Mouse (Mus musculus) hindbrain, embryonic 13.5 days (tissue): Measurements from ENCODE around the gene Myt1. TPM values are rescaled to one million over a fixed set of nuclear protein-coding genes. Genes with fewer than 3 reads are reported as not detected.
A peak's percentile ranks its signal among the peaks of the same experiment; 100 is the strongest.
"Not testable (repeated sequence)": the region's sequence is repeated elsewhere in the genome, so short reads cannot be mapped to it uniquely, and the experiment has no call there.

Source experiments
- ATAC-seq: fragments of 200-750 bp; cut with Nextera tagmentation; 2 replicates; pipeline ENCODE4 v1.8.0; 2017; ENCODE audit warnings: moderate TSS enrichment; ENCODE audit not compliant: low FRiP score
- H3K27ac ChIP-seq: fragments of 300-500 bp; sonication (generic); 2 replicates; pipeline ENCODE4 v1.5.1; 2015; ENCODE audit warnings: inconsistent platforms, mild to moderate bottlenecking, moderate library complexity
- H3K27me3 ChIP-seq: fragments of 300-500 bp; sonication (generic); 2 replicates; pipeline ENCODE4 v1.6.1; 2015; ENCODE audit warnings: mild to moderate bottlenecking, inconsistent platforms
- H3K36me3 ChIP-seq: fragments of 300-500 bp; sonication (generic); 2 replicates; pipeline ENCODE4 v1.6.1; 2015; ENCODE audit warnings: mild to moderate bottlenecking, inconsistent platforms
- H3K4me1 ChIP-seq: fragments of 300-500 bp; sonication (generic); replicated peaks from 2 replicates; pipeline ENCODE4 v1.6.1; 2015; ENCODE audit warnings: inconsistent platforms
- H3K4me2 ChIP-seq: fragments of 300-500 bp; sonication (generic); 2 replicates; pipeline ENCODE4 v1.6.1; 2015; ENCODE audit warnings: inconsistent platforms, mild to moderate bottlenecking, moderate library complexity
- H3K4me3 ChIP-seq: fragments of 300-500 bp; sonication (generic); 2 replicates; pipeline ENCODE4 v1.5.1; 2015; ENCODE audit warnings: mild to moderate bottlenecking, inconsistent platforms
- H3K9ac ChIP-seq: fragments of 300-500 bp; sonication (generic); 2 replicates; pipeline ENCODE4 v1.6.1; 2015; ENCODE audit warnings: mild to moderate bottlenecking, inconsistent platforms
- H3K9me3 ChIP-seq: fragments of 300-500 bp; sonication (generic); 2 replicates; pipeline ENCODE4 v1.6.1; 2016; ENCODE audit warnings: inconsistent platforms
- WGBS: fragments of 180-500 bp; shearing (Covaris S2); methylation state at CpG from one replicate; pipeline ENCODE4 v1.1.7; 2015; 5-methylcytosine and 5-hydroxymethylcytosine counted together
- polyA plus RNA-seq: library from polyadenylated mRNA; unstranded; fragments of >200 nt; fragmentation: Nextera tagmentation; extraction: Ambion mirVana; gene quantifications from 2 replicates; pipeline ENCODE4 v1.2.1, GENCODE M21; 2015

Myt1 gene
- polyA plus RNA-seq, 1 experiment from 2014 or later = 35.0 TPM

DNA sequence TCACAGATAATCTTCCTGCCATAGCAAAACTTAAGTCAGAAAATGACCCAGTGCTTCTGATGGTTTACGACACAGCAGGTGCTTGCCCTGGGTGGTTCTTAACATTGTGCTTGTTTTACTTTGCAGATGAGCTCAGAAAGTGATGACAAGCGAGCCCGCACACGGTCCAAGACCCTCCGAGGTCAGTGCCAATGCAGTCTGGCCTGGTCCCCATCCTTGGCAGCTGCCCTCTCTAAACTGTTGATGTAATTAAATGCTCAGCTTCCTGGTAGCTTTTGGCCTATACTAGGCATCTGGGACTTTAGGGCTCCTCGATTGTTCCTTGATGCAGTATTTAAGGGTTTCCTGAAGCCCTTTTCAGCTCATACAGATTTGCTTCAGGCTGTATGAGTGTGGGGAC lies 26.3 kb downstream of the Myt1 start:
- Histone ChIP-seq H3K4me3 (no peak overlapping the region), H3K9ac (no peak overlapping the region), H3K9me3 (no peaks in the 10 kb centered on the region), H3K27ac (no peak overlapping the region), H3K27me3 (no peaks in the 10 kb centered on the region), H3K4me1 (peaks cover 11% of the 10 kb centered on the region), H3K36me3 (peaks cover 73% of the 10 kb centered on the region), H3K4me2 (no peak overlapping the region)
- 85% methylated on average over 6 of the region's 6 CpGs for WGBS
- ATAC-seq = no peak

DNA sequence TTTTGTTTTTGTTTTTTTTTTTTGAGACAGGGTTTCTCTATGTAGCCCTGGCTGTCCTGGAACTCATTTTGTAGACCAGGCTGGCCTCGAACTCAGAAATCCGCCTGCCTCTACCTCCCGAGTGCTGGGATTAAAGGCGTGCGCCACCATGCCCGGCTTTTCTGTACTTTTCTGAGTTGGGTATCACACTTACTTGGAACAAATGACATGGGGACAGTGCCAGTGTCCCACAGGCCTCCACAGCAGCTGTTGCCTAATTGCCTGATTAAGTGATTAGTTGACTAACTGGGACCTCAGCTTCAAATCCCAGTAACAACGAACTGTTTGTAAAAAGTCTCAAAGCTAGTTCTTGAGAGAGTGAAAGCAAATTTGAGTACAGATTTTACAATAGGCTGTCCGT lies 30.1 kb downstream of the Myt1 start:
- not testable (repeated sequence) for ATAC-seq, H3K9me3 ChIP-seq, H3K4me2 ChIP-seq, H3K27ac ChIP-seq, H3K9ac ChIP-seq, H3K4me3 ChIP-seq, H3K27me3 ChIP-seq, H3K4me1 ChIP-seq
- WGBS = 90% methylated on average over 8 of the region's 8 CpGs
- peaks cover 80% of the 10 kb centered on the region for H3K36me3 ChIP-seq

DNA sequence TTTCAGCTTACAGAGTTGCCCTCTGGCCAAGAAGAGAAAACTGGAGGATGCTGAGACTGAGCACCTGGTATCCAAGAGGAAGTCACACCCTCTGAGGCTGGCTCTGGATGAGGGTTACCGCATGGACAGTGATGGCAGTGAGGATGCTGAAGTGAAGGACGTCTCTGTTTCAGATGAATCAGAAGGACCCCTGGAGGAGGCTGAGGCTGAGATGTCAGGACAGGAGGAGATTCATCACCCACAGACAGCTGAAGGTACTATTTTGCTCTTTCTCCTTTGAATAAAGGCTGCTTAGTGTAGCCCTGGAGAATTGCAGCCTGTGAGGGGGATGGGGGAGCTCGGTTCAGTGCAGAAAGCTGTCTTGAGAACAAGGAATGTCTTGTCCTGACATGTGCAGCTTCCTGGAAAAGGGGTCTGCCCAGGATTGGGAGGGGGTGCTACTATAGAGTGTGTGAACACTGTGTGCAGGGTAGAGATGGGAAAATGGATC lies 32.6 kb downstream of the Myt1 start:
- Histone ChIP-seq H3K4me2 (no peak overlapping the region), H3K4me3 (no peak overlapping the region), H3K9ac (no peak overlapping the region), H3K4me1 (0 out of 2 replicates have a peak, but pooled peaks cover 2% of the 10 kb centered on the region), H3K27me3 (no peaks in the 10 kb centered on the region), H3K9me3 (no peaks in the 10 kb centered on the region), H3K27ac (peak overlapping the region; percentile 35; the same call in 1 of the 2 replicates), H3K36me3 (peaks cover 71% of the 10 kb centered on the region)
- 57% methylated on average over 3 of the region's 3 CpGs for WGBS
- no peak for ATAC-seq

DNA sequence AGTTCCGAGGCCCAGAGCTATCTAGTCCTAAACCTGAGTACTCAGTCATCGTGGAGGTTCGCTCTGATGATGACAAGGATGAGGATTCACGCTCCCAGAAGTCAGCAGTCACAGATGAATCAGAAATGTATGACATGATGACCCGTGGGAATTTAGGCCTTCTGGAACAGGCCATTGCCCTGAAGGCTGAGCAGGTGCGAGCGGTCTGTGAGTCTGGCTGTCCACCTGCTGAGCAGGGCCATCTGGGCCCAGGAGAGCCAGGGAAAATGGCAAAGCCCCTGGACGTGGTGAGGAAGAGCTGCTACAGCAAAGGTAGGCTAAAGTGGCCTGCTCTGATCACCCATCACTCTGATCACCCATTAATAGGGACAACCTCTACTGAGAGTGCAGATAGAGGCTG lies 34.5 kb downstream of the Myt1 start:
- Histone ChIP-seq H3K36me3 (peaks cover 69% of the 10 kb centered on the region), H3K27ac (no peak overlapping the region), H3K27me3 (no peaks in the 10 kb centered on the region), H3K9ac (no peak overlapping the region), H3K9me3 (no peaks in the 10 kb centered on the region), H3K4me1 (0 out of 2 replicates have a peak, but pooled peaks cover 2% of the 10 kb centered on the region), H3K4me3 (no peak overlapping the region), H3K4me2 (no peak overlapping the region)
- WGBS = 66% methylated on average over 8 of the region's 8 CpGs
- ATAC-seq = no peak

DNA sequence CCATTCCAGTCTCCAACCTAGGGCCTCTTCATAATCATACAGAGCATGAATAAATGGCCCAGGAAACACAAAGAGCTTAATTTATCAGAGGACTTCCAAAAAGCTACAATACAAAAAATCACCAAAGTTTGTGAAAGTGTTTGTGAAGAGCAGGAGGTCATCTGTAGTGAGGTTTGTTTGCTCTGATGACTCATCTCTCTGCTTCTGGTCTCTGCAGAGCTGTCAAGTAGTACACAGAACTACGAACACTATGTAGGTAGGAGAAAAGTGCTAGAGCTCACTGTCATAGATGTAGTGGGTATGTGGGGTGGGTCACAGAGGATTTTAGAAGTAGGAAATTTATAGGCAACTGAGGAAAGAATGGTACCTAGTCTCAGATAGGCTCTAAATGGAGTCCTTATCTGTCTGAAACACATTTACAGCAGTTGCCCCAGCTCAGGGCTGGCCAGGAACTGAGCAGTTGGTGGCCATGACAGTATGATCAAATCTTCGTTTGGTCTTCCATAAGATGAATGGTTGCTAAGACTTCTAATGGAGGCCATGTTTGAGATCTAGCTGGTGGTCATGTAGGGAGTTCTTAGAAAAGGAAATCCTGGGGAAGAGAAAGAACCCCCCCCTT lies 66.0 kb downstream of the Myt1 start:
- ATAC-seq = no peak
- H3K36me3 ChIP-seq = peaks cover 64% of the 10 kb centered on the region
- H3K4me3 ChIP-seq = no peak overlapping the region
- 79% methylated on average over 2 of the region's 2 CpGs for WGBS
- no peak overlapping the region for H3K9ac ChIP-seq
- no peaks in the 10 kb centered on the region for H3K27me3 ChIP-seq
- H3K4me1 ChIP-seq = no peaks in the 10 kb centered on the region
- no peak overlapping the region for H3K4me2 ChIP-seq
- H3K27ac ChIP-seq = no peak overlapping the region
- H3K9me3 ChIP-seq = no peaks in the 10 kb centered on the region

DNA sequence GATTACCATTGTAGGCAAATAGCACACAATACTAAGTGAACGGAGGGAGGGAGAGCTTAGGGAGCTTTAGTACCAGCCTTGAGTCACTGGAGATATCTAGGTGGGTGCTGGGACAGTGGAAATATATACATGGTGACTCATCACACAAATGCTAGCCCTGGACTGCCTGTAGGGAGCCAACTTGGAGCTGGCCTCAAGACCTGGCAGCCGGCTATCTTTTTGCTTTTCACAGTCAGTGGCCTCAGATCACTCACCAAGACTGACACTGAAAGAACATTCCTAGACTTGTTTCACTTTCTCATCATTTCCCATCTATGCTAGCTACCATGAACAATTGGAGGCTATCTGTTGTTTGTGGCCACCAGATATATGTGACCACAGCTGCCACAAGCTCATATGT lies 69.6 kb downstream of the Myt1 start:
- Histone ChIP-seq H3K4me3 (no peak overlapping the region), H3K4me1 (peaks cover 5% of the 10 kb centered on the region), H3K36me3 (peaks cover 33% of the 10 kb centered on the region), H3K9ac (no peak overlapping the region), H3K9me3 (no peaks in the 10 kb centered on the region), H3K27ac (no peak overlapping the region), H3K4me2 (no peak overlapping the region), H3K27me3 (no peaks in the 10 kb centered on the region)
- 85% methylated on average over 2 of the region's 2 CpGs for WGBS
- no peak for ATAC-seq

DNA sequence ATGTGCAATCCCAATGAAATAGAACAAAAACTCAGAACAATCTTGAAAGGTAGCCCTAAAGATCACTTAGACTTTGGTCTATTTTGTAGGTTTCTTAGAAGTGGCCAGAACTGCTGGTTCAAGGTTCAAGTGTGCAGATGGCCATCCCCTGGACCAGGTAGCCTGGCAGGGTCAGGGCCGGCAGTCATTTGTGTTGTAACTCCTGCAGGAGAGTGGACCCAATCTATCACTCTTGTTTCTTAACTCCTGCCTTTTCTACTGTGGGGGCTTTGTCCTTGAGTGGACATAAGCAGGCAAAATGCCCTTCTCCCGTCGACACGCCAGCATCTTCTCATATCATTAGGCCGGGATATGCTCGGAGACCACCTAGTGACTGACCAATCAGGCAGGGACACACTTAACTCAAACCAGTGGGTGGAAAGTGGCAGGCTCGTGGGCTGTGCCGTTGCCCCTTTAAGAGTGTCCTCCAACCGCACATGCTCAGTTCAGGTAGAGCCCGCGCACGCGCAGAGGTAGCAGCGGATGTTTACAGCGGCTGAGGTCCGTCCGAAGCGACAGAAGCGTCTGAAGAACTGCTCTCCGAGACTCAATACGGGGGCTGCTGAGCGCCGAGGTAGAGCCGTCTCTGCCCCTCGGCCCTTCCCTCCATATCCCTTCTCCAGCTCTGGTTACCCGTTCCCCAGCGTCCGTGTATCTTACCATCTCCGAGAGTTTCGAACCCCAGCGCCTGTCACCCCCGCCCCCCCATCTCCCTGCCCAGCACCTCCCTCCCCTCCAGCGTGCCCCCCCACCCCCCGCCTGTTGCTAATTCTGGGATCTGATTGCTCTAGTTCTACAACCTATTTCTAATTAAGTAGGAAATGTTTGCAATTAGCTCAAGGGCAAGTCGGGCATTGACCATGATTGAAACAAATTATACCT lies 74.5 kb downstream of the Myt1 start, which contains the start of gene Pcmtd2:
Gene Pcmtd2, plus strand, starts transcription at position 483 of the 921 bp plus-strand sequence.
- ATAC-seq = peak; percentile 98
- Histone ChIP-seq H3K9me3 (no peaks in the 10 kb centered on the region), H3K4me1 (peaks cover 17% of the 10 kb centered on the region), H3K4me3 (peak within 1 kb of the TSS; percentile 66), H3K9ac (peak within 1 kb of the TSS; percentile 83), H3K4me2 (peak within 1 kb of the TSS; percentile 80), H3K27ac (peak within 1 kb of the TSS; percentile 85), H3K36me3 (peaks cover 7% of the 10 kb centered on the region), H3K27me3 (no peaks in the 10 kb centered on the region)
- WGBS = under 1% methylated on average over 35 of the region's 35 CpGs

DNA sequence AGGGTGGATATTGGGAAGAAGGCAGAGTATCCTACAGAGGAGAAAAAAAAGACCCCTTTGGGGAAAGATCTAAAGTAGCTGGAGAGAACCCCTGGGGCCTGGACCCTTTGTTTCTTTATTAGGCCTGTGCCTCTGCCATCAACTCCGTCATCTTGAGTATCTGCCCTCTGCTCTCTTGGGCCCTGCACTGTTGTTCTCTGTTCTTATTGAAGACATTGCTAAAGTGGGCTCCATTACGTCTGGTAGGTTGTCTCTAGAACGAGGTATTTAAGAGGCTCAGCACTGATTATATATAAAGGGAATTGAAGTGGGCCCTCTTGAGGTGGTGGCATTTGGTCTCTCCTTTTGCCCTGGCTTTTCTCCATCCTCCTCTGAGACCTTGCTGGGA lies 75.2 kb downstream of the Myt1 start:
- peaks cover 17% of the 10 kb centered on the region for H3K4me1 ChIP-seq
- H3K27ac ChIP-seq = peak overlapping the region; percentile 85
- no peaks in the 10 kb centered on the region for H3K27me3 ChIP-seq
- WGBS = 1% methylated on average over 3 of the region's 3 CpGs
- H3K36me3 ChIP-seq = peaks cover 8% of the 10 kb centered on the region
- H3K9me3 ChIP-seq = no peaks in the 10 kb centered on the region
- peak overlapping the region; percentile 83 for H3K9ac ChIP-seq
- peak; percentile 32; the same call in 1 of the 2 replicates for ATAC-seq
- peak overlapping the region; percentile 66 for H3K4me3 ChIP-seq
- H3K4me2 ChIP-seq = peak overlapping the region; percentile 80

DNA sequence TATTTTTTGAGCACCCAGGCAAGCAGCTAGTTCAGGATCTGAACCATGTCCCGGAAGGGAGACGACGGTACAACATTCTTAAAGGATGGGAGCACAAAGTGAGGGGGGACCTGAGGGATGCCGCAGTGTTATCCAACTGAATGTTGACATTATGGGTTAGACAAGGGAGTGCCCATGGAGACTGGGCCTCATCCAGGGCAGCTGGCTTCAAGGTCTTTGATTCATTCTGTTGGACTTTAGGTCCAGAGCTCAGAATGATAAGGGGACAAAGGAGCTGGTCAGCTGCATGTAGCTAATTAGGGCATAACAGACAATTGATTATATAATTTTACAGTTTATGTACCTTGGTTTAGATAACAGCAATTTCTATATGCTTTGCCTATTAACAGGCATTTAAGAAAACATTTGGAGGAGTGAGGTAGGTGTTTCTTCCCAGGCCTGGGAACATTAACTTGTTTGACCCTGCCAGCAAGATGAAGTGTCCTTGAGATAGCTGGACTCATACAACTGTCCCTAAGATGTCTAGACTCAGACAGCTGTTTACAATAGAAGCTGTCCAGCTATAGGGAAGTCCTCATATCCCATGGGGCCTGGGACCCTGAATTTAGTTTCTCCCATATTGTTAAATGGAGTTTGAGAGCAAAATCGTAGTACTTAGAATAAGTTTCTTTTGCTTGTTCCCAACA lies 82.7 kb downstream of the Myt1 start:
- Histone ChIP-seq H3K9ac (no peak overlapping the region), H3K4me1 (no peaks in the 10 kb centered on the region), H3K36me3 (peaks cover 57% of the 10 kb centered on the region), H3K9me3 (no peaks in the 10 kb centered on the region), H3K4me2 (no peak overlapping the region), H3K27ac (no peak overlapping the region), H3K4me3 (no peak overlapping the region), H3K27me3 (no peaks in the 10 kb centered on the region)
- no peak for ATAC-seq
- 89% methylated on average over 5 of the region's 5 CpGs for WGBS

DNA sequence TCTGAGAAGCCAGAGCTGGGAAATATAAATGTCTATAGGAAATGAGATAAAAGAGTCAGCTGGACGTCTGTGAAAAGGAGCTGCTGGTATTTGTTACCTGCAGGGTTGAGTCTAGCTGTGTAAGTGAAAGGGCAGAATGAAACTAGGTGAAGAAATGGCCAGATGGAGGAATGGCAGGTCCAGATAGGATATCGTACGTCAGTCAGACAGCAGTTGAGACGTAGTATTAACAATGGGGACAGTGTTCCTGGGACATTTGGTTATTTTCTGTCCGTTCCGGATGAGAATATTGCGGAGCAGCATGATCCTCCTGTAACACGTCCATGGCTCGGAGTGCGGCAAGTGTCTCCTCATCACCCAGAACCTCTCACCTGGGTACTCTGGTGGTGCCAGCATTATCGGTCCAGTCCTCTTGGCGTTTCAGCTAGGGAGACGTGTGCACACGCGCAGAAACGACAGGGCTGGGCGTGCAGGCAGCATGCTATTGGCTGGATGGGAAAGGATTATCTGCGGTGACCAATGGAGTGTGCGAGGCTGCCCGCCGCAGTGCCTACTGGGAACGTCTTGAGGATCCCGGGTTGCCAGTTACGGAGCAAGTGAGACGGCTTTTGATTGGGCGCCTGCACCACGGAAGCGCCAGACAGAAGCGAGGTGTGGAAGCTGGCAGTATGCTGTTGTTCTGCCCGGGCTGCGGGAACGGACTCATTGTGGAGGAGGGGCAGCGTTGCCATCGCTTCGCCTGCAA lies 100.8 kb downstream of the Myt1 start, which contains the start of gene Polr3k:
Gene Polr3k, plus strand, starts transcription at position 547 of the 745 bp plus-strand sequence.
- Histone ChIP-seq H3K36me3 (peaks cover 8% of the 10 kb centered on the region), H3K4me1 (peaks cover 34% of the 10 kb centered on the region), H3K27me3 (no peaks in the 10 kb centered on the region), H3K4me3 (peak within 1 kb of the TSS; percentile 78), H3K9ac (peak within 1 kb of the TSS; percentile 86), H3K4me2 (peak within 1 kb of the TSS; percentile 92), H3K27ac (peak within 1 kb of the TSS; percentile 91), H3K9me3 (no peaks in the 10 kb centered on the region)
- peak; percentile 100 for ATAC-seq
- WGBS = under 1% methylated on average over 35 of the region's 35 CpGs

DNA sequence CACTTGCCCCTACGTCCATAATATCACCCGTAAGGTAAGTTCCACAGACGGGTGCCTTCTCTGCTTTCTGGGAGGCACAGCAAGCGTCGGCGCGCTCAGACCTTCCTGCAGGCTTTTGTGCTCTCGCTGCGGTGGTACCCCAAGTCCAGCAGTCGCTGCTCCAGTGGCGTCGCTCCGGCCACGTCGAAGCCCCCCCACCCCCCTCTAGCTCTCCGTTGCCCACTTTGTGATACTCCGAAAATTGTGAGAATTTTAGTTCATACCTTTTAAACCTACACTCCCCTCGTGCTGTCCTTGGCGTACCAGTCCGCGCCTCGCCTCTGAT lies 101.4 kb downstream of the Myt1 start:
- no peaks in the 10 kb centered on the region for H3K27me3 ChIP-seq
- peak; percentile 55 for ATAC-seq
- under 1% methylated on average over 22 of the region's 22 CpGs for WGBS
- H3K4me3 ChIP-seq = peak overlapping the region; percentile 78
- peak overlapping the region; percentile 86 for H3K9ac ChIP-seq
- H3K4me2 ChIP-seq = peak overlapping the region; percentile 92
- no peaks in the 10 kb centered on the region for H3K9me3 ChIP-seq
- H3K4me1 ChIP-seq = peaks cover 34% of the 10 kb centered on the region
- peak overlapping the region; percentile 91 for H3K27ac ChIP-seq
- H3K36me3 ChIP-seq = peaks cover 14% of the 10 kb centered on the region
